Mouse (Mus musculus) stomach, postnatal 0 days (tissue): ENCODE data around the gene Ccl4. TPM values are rescaled to one million over a fixed set of nuclear protein-coding genes. Genes with fewer than 3 reads are reported as not detected.

ENCODE experiments used
- ATAC-seq: fragments of 200-750 bp; cut with Nextera tagmentation; 2 replicates; pipeline ENCODE4 v1.8.0; 2017; ENCODE audit not compliant: low FRiP score, low TSS enrichment
- DNase-seq: peaks from one replicate; pipeline ENCODE4 v3.0.0-alpha.2; 2016; ENCODE audit warnings: low spot score
- H3K27ac ChIP-seq: fragments of 300-500 bp; sonication (generic); replicated peaks from 2 replicates; pipeline ENCODE4 v1.5.1; 2014; ENCODE audit warnings: mild to moderate bottlenecking, control low read depth
- H3K27me3 ChIP-seq: fragments of 300-500 bp; sonication (generic); 2 replicates; pipeline ENCODE4 v1.6.1; 2014; ENCODE audit warnings: low read length; ENCODE audit not compliant: control insufficient read depth, insufficient read depth
- H3K36me3 ChIP-seq: fragments of 300-500 bp; sonication (generic); 2 replicates; pipeline ENCODE4 v1.6.1; 2014; ENCODE audit warnings: low read length, mixed read lengths; ENCODE audit not compliant: control insufficient read depth, insufficient read depth
- H3K4me1 ChIP-seq: fragments of 300-500 bp; sonication (generic); replicated peaks from 2 replicates; pipeline ENCODE4 v1.6.1; 2014; ENCODE audit warnings: antibody characterized with exemption; ENCODE audit not compliant: control insufficient read depth, insufficient read depth
- H3K4me2 ChIP-seq: fragments of 300-500 bp; sonication (generic); replicated peaks from 2 replicates; pipeline ENCODE4 v1.6.1; 2014; ENCODE audit warnings: low read depth, mild to moderate bottlenecking, control low read depth, moderate library complexity
- H3K4me3 ChIP-seq: fragments of 300-500 bp; sonication (generic); 2 replicates; pipeline ENCODE4 v1.5.1; 2014; ENCODE audit warnings: low read depth, low read length, control low read depth
- H3K9ac ChIP-seq: fragments of 300-500 bp; sonication (generic); 2 replicates; pipeline ENCODE4 v1.6.1; 2014; ENCODE audit warnings: mild to moderate bottlenecking, low read length, control low read depth, mixed read lengths
- H3K9me3 ChIP-seq: fragments of 300-500 bp; sonication (generic); 2 replicates; pipeline ENCODE4 v1.6.1; 2016; ENCODE audit warnings: low read length; ENCODE audit not compliant: control insufficient read depth
- CTCF ChIP-seq: IDR thresholded peaks from 2 replicates; pipeline ENCODE4 v1.5.1; 2016; ENCODE audit warnings: antibody characterized with exemption, low read depth, mild to moderate bottlenecking, moderate library complexity
- EP300 ChIP-seq: optimal IDR thresholded peaks from 2 replicates; pipeline ENCODE3; 2016; ENCODE audit warnings: antibody characterized with exemption
- WGBS: fragments of 180-500 bp; shearing (Covaris S2); extraction: QIAGEN DNeasy Blood & Tissue Kit; methylation state at CpG from one replicate; pipeline ENCODE4 v1.1.7; 2014; 5-methylcytosine and 5-hydroxymethylcytosine counted together
- polyA plus RNA-seq: library from polyadenylated mRNA; unstranded; fragments of >200 nt; fragmentation: Nextera tagmentation; extraction: Ambion mirVana; gene quantifications from 2 replicates; pipeline ENCODE4 v1.2.1, GENCODE M21; 2015

The Ccl4 gene
- polyA plus RNA-seq, 1 experiment from 2014 or later: 0.25 TPM

DNA sequence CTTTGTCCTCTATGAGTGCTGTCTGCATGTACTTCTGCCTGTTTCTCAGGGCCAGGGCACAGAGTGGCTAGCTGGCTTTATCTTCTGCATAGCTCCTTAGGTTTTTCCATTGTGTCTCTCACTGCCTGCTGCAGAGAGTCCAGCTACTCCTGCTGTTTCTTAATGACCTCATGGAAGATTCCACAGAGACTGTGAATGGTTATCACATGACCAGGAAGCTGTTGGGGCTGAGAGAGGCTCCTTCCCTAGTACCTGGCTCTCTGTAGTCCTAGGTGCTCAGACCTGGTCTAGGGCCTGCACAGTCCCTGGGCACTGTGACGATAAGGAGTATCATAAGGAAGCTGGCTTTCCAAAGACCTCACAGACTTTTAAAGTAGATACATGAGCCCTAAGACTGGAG lies 31.8 kb upstream of the Ccl4 start:
- H3K36me3 ChIP-seq: no peaks in the 10 kb centered on the region
- H3K4me2 ChIP-seq: no peak overlapping the region
- H3K27me3 ChIP-seq: no peaks in the 10 kb centered on the region
- H3K4me1 ChIP-seq: no peaks in the 10 kb centered on the region
- TF ChIP-seq EP300 (no peak), CTCF (no peak)
- no peak for DNase-seq
- WGBS: 92% methylated on average over 1 of the region's 1 CpGs
- H3K9me3 ChIP-seq: no peaks in the 10 kb centered on the region
- ATAC-seq: no peak
- H3K27ac ChIP-seq: no peak overlapping the region
- no peak overlapping the region for H3K4me3 ChIP-seq
- no peak overlapping the region for H3K9ac ChIP-seq

DNA sequence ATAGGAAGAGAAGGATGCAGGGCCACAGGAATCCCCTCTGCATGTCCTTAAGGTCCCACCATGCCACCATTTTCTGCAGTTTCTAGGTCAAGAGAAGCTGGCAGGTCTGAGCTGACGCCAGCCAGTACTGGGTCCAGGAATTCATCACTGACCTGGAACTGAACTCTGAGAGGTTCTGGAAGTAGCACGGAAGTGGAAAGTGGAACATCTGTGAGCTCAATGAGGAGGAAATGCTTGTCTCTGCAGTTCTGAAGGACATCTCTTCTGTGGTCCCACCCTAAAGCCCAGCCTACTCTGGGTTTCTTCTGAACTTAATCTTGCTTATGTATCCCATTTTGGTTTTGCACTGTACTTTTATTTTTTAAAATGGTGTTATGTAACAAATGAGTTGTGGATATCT lies 31.3 kb upstream of the Ccl4 start:
- Histone ChIP-seq H3K36me3 (no peaks in the 10 kb centered on the region), H3K4me2 (no peak overlapping the region), H3K27me3 (no peaks in the 10 kb centered on the region), H3K4me3 (no peak overlapping the region), H3K9me3 (no peaks in the 10 kb centered on the region), H3K27ac (no peak overlapping the region), H3K9ac (no peak overlapping the region), H3K4me1 (no peaks in the 10 kb centered on the region)
- no peak for DNase-seq
- ATAC-seq: no peak
- WGBS: 61% methylated on average over 2 of the region's 2 CpGs
- TF ChIP-seq EP300 (no peak), CTCF (no peak)

GRCm38 (mm10) chr11:83632744-83633143 lies 29.6 kb upstream of the Ccl4 start:
- ATAC-seq (no peak), DNase-seq (no peak)
- Histone ChIP-seq H3K4me1 (no peaks in the 10 kb centered on the region), H3K9ac (no peak overlapping the region), H3K4me2 (no peak overlapping the region), H3K4me3 (no peak overlapping the region), H3K36me3 (no peaks in the 10 kb centered on the region), H3K27me3 (no peaks in the 10 kb centered on the region), H3K9me3 (no peaks in the 10 kb centered on the region), H3K27ac (no peak overlapping the region)
- TF ChIP-seq CTCF (peak; percentile 61), EP300 (no peak)
- WGBS: 54% methylated on average over 4 of the region's 4 CpGs

DNA sequence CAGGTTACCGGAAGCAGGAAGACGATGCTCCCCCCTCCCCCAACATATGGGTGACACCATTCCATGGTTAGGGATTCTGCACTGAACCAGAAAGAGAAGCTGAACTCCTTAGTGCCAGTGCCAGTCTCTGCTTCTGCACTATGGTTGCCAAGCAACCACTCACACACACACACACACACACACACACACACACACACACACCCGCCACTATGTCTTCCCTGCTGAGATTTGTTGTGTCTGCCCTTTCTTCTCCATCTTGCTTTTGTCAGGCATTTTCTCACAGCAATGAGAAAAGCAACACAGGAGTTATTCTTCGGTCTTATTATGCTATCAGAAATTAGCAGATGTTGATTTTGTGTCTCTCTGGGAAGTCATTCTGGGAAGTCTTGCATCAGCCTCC lies 28.0 kb upstream of the Ccl4 start:
- Histone ChIP-seq H3K9ac (no peak overlapping the region), H3K4me1 (no peaks in the 10 kb centered on the region), H3K4me2 (no peak overlapping the region), H3K36me3 (no peaks in the 10 kb centered on the region), H3K4me3 (no peak overlapping the region), H3K27me3 (no peaks in the 10 kb centered on the region), H3K9me3 (no peaks in the 10 kb centered on the region), H3K27ac (no peak overlapping the region)
- TF ChIP-seq CTCF (no peak), EP300 (no peak)
- DNase-seq (no peak), ATAC-seq (no peak)
- WGBS: 55% methylated on average over 4 of the region's 4 CpGs

DNA sequence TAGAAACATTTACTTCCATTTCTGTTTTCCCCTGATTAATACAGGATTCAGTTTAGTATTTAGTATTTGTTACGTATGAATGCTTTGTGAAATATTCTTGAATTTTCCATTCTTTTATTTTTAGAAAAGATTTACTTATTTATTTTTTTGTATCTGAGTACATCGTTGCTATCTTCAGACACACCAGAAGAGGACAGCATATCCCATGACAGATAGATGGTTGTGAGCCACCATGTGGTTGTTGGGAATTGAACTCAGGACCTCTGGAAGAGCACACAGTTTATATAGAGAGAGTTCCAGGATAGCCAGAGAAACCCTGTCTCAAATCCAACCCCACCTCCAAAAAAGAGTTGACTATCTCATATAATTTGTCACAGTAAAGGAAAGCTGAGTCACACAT lies 27.5 kb upstream of the Ccl4 start:
- no peaks in the 10 kb centered on the region for H3K9me3 ChIP-seq
- no peak for DNase-seq
- TF ChIP-seq EP300 (no peak), CTCF (no peak)
- no peaks in the 10 kb centered on the region for H3K27me3 ChIP-seq
- no peak for ATAC-seq
- 93% methylated on average over 2 of the region's 2 CpGs for WGBS
- H3K4me1 ChIP-seq: no peaks in the 10 kb centered on the region
- H3K36me3 ChIP-seq: no peaks in the 10 kb centered on the region
- H3K4me2 ChIP-seq: no peak overlapping the region
- H3K27ac ChIP-seq: no peak overlapping the region
- H3K4me3 ChIP-seq: no peak overlapping the region
- no peak overlapping the region for H3K9ac ChIP-seq

DNA sequence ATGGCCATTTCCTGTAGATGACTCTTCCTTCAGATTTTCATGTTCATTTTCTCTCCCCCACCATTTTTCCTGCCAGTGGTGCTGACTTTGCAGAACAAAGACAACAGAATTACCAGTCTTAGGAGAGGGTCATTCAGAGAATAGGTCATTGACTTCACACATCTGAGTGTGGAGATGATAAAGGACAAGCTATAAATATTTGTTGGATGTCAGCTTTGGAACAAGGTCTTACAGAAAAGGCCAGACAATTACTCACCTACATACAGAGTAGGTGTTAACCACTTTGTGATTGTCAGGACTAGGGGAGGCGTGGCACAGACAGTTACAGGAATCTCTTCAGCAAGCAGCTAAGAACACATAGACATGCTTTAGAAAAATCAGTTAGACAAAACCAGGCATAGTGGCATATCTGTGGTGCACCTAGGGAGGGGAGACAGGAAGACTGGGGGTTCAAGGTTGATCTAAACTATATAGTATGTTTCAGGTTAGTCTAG lies 25.6 kb upstream of the Ccl4 start:
- H3K4me3 ChIP-seq: no peak overlapping the region
- no peaks in the 10 kb centered on the region for H3K27me3 ChIP-seq
- H3K9me3 ChIP-seq: no peaks in the 10 kb centered on the region
- H3K27ac ChIP-seq: no peak overlapping the region
- no peak for TF ChIP-seq EP300
- TF ChIP-seq CTCF: no peak
- H3K9ac ChIP-seq: no peak overlapping the region
- no peaks in the 10 kb centered on the region for H3K36me3 ChIP-seq
- H3K4me2 ChIP-seq: no peak overlapping the region
- WGBS: 78% methylated on average over 1 of the region's 1 CpGs
- H3K4me1 ChIP-seq: no peaks in the 10 kb centered on the region
- DNase-seq (no peak), ATAC-seq (no peak)
